Mouse (Mus musculus) frontal cortex, postnatal 36 days (tissue): ENCODE data around the gene Gm17651.

Source experiments
- DNase-seq, 2 experiments: peaks; one replicate each; pipeline ENCODE4 v3.0.0; 2022; ENCODE audit warnings: low spot score in 2 of 2

Gene Gm17651

DNA sequence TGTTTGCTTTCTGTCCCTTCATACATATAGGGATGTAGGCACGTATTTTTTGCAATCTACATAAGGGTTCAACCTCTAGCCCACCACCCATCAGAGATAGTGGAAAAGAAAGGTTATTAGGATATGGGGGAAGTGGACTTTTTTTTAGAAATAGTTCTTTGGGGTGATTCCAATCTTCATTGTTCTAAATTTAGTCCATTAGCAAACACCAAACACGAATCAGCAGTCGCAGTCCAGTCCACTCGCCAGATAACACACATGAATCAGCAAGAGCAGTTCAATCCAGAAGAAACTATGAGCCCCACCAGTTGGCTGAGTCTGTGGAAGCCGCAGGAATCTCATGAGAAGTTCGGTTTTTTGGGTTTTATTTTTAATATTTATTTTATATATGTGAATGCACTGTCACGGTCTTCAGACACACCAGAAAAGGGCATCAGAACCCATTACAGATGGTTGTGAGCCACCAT lies at the start of gene Gm17651:
Gene Gm17651, minus strand, starts transcription at position 51 of the 467 bp plus-strand sequence.
- DNase-seq: no peak

- no peak for DNase-seq
These were observed 44.6 kb upstream of the Gm17651 start for GRCm38 (mm10) chr3:97719116-97719515.

GRCm38 (mm10) chr3:97715922-97716321 lies 41.4 kb upstream of the Gm17651 start:
- no peak for DNase-seq

DNA sequence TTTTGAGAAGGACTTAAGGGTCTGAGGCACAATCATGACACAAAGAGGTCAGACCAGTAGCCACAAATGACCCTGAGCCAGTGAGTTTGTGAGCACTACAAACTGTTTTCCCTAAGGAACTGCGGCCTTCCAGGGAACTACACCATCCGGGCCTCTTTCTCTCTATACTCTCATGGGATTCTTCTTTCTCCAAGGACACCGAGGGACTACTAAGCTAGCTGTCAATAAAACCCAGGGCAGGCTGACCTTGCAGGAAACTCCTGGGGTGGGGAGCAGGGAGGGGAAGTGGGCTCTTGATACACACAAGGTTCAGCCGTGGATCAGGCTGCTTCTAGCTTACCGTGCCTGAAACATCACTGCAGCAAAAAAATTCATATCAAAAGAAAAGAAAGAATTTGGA lies 36.4 kb upstream of the Gm17651 start:
- no peak for DNase-seq

DNA sequence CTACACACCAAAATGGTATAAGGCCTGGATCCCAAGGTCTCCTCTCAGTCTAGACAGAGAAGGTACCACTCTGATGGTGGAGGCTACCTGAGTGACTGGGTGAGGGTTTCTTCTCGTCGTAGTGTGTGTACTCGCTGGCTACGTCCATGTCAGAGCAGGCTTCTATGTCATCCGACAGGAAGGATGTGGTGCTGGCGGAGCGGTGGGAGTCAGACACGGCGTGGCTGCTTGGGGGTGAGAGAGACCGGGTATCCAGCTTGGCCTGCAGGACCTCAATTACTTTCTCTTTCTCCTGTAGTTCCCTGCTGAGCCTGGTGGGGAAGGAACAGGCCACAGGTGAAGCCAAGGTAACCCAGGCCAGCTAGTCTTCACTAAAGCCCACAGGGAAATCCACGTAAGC lies 35.6 kb upstream of the Gm17651 start:
- DNase-seq: no peak

DNA sequence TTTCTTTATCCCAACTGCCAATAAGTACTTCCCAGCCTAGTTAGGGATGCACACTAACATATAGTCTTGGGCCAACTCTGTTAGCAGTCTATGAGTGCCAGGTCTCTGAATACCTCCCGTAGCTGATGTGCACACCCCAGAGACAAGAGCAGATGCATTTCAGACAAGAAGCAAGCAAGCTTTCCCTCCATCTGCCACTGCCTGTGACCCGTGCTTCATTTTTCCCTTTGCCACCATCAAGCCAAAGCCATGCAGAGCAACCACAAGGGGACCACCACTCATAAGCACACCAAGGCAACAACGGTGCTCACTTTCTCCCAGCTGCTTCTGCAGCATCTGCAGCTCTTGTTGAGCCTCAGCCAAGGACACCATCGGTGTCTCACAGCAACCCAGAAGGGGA lies 32.1 kb upstream of the Gm17651 start:
- DNase-seq: no peak

DNA sequence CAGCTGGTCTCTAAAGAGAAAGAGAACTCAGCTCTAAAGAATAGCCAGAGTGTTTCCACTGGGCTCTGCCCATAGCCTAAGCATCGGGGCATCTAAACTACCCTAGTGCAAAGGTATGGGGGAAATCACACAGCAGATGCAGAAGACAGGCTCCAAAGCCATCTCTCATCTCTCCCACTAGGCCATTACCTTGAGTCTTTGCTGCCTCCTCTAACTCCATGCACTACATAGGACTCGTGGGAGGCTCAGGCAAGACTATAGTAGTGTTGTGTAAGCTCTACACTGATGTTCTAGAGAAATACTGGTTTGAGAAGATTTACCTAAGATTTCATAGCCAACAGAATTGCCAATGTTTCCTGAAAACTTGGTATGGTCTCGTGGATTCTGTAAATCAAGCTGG lies 31.0 kb upstream of the Gm17651 start:
- DNase-seq: no peak

DNA sequence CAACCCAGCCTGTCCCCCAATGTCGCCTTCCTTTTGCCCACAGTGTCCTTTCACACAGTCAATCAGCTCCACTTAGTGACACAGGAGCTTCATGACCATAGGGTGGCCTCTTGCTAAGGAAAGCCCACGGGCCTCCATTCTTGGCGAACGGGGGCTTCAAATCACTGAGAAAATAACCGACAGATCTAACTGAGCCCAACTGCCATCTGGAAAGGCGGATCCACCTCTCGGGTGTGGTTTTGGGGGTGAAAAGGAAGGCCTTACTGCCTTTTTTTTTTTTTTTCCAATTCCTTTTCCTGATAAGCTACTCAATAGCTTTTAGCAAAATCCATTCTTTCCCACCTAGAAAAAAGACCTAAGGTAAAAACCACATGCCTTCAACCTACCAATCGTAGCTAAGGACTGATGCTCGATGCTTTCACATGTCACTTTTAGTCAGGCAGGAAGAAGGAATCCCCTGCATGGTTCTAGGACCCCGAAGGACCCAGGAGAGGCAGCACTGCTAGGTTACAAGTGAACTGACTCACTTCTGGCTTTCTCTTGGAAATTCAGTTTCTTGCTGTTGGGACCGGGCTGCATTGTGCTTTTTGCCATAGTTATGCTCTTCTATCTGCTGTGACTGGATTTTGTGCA lies 28.1 kb upstream of the Gm17651 start:
- no peak for DNase-seq

GRCm38 (mm10) chr3:97701198-97701597 lies 26.7 kb upstream of the Gm17651 start:
- no peak for DNase-seq

DNA sequence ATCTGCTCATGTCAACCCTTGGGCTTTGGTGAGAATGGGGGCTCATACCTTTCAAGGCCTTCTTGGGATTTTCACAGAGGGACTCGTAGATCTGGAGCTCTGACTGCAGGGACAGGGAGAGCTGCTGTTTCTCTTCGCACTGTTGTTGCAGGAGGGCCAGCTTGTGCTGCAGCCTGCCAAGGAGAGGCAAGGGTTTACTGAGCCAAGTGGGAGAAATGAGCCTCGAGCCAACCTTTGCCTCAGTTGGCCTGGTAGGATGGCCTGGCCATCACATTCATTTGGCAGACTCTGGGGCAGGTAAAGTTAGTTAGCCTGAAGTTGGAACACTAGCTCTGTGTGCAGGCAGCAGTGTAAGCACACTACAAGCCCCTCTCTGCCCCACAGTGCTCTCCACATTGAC lies 24.6 kb upstream of the Gm17651 start:
- no peak for DNase-seq

GRCm38 (mm10) chr3:97697291-97697690 lies 22.8 kb upstream of the Gm17651 start:
- DNase-seq: no peak

DNA sequence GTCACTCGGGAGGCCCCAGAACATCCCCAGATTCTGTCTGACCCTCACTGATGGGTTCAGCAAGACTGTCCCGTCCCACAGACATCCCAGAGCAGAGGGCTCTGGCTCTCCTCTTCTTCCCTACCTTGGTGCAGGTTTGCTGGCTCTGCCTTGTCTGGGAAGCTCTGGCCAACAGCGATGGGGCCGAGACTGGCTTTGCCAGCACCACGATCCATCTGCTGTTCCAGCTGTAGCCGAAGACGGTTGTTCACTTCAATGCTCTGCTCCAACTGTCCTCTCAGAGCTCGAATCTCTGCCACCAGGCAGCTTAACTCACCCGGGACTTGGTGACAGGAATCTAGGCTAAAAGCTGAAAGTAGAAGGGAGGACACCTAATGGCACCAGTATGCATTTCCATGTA lies 22.4 kb upstream of the Gm17651 start:
- DNase-seq: no peak

DNA sequence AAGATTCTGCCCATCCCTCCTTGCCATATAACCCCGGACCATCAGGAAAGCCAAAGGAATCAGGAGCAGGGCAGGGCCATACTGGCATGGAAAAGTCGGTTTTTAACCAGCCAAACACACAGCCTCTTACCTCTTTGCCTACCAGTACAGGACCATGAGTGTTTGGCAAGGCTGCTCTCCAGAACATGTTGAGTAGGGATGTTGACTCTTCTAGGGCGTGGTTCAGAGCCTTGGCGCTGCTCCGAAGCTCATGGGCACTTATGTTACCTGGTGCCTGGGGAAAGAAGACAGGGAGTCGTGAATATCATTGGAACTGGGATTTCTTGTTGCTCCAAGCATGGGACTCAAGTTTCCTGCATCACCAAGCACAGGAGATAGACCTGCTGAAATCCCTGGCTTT lies 19.3 kb upstream of the Gm17651 start:
- no peak for DNase-seq

GRCm38 (mm10) chr3:97691443-97692017 lies 17.0 kb upstream of the Gm17651 start:
- peak in 1 of 2 experiments; percentile 37 for DNase-seq

DNA sequence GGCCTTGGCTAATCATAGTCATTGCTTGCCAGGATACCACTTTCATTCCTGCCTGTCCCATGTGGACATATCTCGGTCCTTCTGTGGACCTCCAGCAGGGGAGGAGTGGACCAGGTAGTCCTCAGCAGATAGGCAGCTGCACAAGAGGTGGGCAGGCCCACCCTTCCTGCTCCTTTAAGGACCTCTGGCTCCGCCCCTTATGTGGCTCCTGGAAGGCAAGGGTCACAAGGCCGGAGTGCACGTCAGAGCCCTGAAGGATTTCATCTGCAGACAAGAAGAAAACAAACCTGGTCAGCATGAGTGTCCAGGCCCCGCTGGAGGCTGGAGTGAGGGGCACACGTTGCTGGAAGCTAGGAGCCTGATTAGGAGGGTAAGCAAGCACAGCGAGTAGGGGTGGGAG lies 16.1 kb upstream of the Gm17651 start:
- no peak for DNase-seq

DNA sequence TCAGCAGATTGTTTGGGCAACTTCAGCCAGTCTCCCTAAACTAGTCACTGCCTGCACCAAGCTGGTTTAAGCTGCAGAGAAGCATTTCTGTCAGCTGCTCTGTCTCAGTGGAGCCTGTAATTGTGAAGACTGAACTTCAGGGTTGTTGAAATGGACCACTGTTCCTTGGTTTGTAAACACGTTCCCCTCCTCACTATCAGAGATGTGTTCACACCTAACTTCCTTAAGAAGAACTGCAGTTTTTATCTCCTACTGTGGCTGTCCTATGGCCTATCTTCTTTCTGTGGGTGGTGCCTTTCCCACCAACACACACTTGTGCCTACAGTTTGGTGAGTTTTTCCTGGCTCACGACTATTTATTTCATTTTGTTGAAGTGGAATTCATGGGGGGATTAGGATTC lies 14.8 kb upstream of the Gm17651 start:
- no peak for DNase-seq

DNA sequence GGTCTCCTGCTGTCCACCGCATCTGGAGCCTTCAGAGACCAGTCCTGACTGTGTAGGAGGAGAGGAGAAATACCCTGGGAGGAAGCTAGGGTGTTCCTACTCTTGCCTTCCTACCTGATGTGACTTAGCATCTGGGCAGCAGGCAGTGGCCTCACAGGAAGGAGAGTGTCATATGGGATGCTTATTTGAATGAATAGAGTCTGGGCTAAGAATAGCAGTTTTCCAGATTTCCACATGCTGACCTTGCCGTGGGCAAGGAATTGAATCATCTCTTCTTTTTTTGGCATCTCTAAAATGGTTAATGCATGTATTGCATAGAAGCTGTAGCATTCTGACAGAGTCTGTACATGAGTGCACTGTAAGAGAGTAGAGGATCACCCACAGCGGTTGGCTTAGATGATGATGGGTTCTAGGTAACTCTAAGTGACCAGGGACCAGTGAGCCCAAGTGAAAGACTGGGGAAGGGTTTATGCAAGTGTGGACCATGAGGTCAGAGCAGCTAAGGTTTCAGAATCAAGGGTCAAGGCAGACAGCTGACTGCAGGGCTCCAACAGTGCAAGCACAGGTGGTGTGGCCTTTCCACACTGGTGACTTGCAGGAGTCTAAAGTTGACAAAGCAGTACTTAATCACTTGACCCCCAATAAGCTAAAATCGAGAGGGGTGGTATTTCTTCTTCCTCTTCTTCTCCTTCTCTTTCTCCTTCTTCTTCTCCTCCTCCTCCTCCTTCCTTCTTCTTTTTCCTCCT lies 12.1 kb upstream of the Gm17651 start:
- no peak for DNase-seq

- DNase-seq: no peak
These were observed 9.2 kb upstream of the Gm17651 start for GRCm38 (mm10) chr3:97683560-97684195.

GRCm38 (mm10) chr3:97682576-97682975 lies 8.1 kb upstream of the Gm17651 start:
- no peak for DNase-seq

DNA sequence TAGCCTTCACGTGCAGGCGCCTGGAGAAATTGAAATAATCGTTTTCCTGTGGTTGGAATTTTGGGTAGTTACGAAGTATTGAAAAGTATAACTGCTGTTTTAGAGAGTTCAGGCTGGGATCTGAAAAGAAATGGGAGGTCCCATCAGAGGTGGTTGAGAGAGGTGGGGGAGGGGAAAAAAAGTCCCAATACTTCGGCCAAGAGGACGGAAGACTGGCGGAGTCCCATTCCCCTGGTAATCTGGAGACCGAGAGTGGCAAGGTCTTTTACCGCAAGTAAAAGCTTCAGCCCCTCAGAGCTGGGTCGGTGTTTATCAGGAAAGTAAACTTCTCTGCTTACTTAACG lies 7.6 kb upstream of the Gm17651 start:
- no peak for DNase-seq

DNA sequence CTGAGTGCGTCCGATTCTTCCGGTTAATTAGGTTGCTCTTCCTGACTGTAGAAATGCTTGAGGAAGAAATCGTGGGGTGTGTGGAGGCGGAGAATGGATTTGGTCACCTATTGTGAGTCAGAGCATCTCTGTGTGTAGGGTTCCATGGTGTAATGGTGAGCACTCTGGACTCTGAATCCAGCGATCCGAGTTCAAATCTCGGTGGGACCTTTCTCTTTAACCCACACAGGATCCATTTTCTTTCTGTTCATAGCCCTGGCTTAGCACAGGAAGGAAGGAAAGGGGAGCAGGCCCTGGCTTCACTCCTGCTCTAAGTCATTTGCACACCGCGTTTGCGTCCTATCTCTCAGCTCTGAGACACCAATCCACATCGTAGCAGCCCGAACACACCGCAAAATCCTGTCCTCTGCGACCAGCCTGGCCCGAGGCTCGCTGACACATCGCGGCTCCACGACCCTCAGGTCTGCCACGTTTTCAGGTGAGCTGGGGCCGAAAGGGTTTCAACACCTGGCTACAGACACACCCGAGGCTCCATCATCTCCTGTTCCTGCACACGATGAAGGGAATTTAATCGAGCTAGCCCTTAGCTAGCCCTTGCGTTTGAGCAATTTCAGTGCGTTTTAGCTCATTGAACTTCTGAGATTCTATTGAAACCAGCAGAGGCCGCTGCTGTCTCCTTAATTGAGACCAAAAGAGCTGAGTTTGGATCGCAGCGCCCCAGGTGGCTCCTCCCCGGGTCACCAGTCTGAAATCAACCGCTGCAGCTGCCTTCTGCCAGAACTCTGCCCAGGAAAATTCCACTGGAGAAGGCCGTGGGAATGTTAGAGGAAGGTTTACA lies 7.0 kb upstream of the Gm17651 start:
- peak; percentile 77 to 79 for DNase-seq
